Mouse (Mus musculus): ENCODE results near the gene Tex9.
"Not testable (repeated sequence)": the region's sequence is repeated elsewhere in the genome, so short reads cannot be mapped to it uniquely, and the experiment has no call there.

The Tex9 gene

GRCm38 (mm10) chr9:72437822-72438701 is 54.0 kb downstream of the Tex9 start, which contains the start of gene Mns1:
Mns1 (plus strand) TSS chr9:72438011.
- peak; percentile 94 to 95 for DNase-seq

GRCm38 (mm10) chr9:72434876-72435275 is 57.1 kb downstream of the Tex9 start:
- no peak for DNase-seq

- no peak for DNase-seq
Measured at GRCm38 (mm10) chr9:72427861-72428260, 64.2 kb downstream of the Tex9 start.

- no peak for DNase-seq
Measured at GRCm38 (mm10) chr9:72425300-72425850, 66.6 kb downstream of the Tex9 start.

- DNase-seq = no peak
Measured at GRCm38 (mm10) chr9:72422753-72423152, 69.3 kb downstream of the Tex9 start.

GRCm38 (mm10) chr9:72422284-72422683 is 69.7 kb downstream of the Tex9 start:
- DNase-seq = no peak

- DNase-seq = no peak
Measured at GRCm38 (mm10) chr9:72420490-72420889, 71.5 kb downstream of the Tex9 start.

GRCm38 (mm10) chr9:72418443-72418842 is 73.6 kb downstream of the Tex9 start:
- DNase-seq = no peak

GRCm38 (mm10) chr9:72411746-72412145 is 80.3 kb downstream of the Tex9 start:
- DNase-seq = no peak

- DNase-seq = peak in 1 of 2 experiments; percentile 28
Measured at GRCm38 (mm10) chr9:72409381-72410225, 82.4 kb downstream of the Tex9 start.

GRCm38 (mm10) chr9:72408131-72408586 is 83.9 kb downstream of the Tex9 start:
- DNase-seq = peak; percentile 55 to 84

GRCm38 (mm10) chr9:72405882-72406638 is 86.0 kb downstream of the Tex9 start:
- no peak for DNase-seq

- no peak for DNase-seq
Measured at GRCm38 (mm10) chr9:72404934-72405333, 87.1 kb downstream of the Tex9 start.

GRCm38 (mm10) chr9:72404446-72404845 is 87.6 kb downstream of the Tex9 start:
- no peak for DNase-seq

GRCm38 (mm10) chr9:72403421-72403820 is 88.6 kb downstream of the Tex9 start:
- no peak for DNase-seq

GRCm38 (mm10) chr9:72401769-72402168 is 90.2 kb downstream of the Tex9 start:
- not testable (repeated sequence) for DNase-seq
